Mouse (Mus musculus) right cerebral cortex, adult 2 months (tissue): ENCODE measurements at regions not wholly inside any gene's neighbourhood (a gene's known extent, or its start where the extent isn't known, plus 50 kb on each side); places are given as distances from the start of the nearest gene placed in this dataset.

ENCODE experiments used
- DNase-seq, 2 experiments: peaks; one replicate each; pipeline ENCODE4 v3.0.0; 2021 to 2022; ENCODE audit warnings: low spot score in 2 of 2

DNA sequence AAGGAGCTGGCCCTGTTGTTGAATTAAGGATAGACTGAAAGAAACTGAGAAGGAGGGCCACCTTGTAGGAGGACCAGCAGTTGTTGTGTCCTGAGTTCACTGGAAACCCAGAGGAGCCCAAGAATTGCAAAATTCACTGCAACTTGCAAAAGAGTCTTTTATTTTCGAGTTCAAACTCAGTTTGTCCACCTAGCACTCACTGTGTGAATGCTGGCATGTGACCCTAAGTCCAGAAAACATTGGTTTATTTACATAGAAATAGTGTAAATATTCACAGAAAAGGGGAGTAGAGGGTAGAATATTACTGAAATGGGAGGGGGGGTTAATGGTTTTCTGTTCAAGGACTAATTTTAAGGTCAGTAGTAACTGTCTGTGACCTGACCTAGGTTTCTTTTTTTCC is 394.7 kb downstream of the 4933405O20Rik start:
- no peak for DNase-seq

- DNase-seq, result peak in 1 of 2 experiments; percentile 1
Observed at GRCm38 (mm10) chr7:51041899-51042667, 443.1 kb downstream of the 4933405O20Rik start.

DNA sequence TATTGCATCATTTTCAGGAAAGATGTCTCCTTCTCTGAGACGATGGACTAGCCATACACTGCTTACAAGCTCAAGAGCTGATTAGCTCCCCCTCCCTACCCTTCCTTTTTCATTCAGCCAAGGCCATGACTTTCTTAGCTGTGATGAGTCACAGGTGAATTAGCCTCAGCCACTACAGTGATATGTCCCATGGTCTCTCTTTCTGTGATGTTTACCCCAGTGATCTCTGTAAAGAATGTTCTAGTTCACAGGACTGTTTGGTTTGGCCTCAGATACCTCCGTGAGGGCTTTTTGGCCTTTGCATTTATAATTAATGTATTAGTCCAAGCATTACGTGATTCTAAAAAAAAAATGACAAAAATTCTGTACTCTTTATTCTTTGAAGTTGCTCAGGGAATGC is 452.5 kb downstream of the 4933405O20Rik start:
- no peak for DNase-seq

GRCm38 (mm10) chr7:51068376-51068775 is 442.5 kb upstream of the Ano5 start:
- DNase-seq, result no peak

DNA sequence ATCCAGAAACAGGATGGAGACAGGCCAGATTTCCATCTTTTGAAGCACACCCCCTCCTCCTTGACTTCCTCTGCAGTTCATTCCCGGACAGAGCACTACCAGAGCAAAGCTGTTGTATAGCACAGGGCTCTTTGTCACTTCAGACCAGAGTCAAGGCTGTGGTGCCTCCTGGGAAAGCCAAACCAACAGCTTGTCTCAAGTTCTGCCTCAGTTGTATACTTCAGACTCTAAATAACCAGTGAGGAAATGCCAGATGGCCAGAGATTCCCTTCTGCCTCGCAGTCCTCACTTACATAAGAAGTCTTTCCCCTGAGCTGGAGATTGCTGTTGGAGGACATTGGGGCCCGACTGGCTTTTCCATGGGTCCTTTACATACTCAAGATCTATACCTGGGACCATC is 417.1 kb upstream of the Ano5 start:
- peak in 1 of 2 experiments; percentile 2 for DNase-seq

DNA sequence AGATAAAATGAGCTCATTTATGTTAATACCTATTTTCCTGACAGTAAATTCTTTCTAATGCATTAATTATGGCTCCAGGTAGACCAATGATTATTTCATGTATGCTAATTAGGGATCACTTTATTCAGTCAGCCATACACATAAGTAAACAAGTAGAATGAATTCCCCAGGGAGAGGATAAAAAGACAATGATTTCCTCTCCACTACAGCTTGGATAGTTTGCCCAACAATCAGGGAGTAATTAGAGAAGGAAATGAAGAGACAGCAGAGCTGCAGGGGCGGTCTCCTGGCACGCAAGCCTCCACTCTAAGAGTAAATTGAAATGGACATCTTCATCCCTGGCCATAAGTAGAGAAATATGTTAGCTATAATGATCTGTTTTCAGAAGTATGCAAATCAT is 409.7 kb upstream of the Ano5 start:
- DNase-seq, result no peak

DNA sequence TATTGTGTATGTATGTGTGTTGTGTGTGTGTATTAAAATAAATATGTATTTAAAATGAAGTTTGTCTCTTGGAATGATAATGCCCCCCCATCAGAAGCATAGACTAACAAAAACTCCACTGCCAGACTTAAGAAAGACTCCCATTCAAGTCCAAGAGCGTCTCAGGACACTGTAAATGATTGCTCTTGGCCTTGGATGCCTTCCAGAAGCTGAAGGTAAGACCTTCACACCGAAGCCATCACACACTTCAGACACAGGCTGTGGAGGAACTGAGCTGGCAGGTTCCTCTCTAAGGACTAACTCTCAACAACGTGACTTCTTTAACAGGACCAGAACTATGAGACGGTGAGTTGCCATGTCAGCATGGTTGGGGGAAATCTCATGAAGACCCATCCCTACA is 370.0 kb upstream of the Ano5 start:
- no peak for DNase-seq

DNA sequence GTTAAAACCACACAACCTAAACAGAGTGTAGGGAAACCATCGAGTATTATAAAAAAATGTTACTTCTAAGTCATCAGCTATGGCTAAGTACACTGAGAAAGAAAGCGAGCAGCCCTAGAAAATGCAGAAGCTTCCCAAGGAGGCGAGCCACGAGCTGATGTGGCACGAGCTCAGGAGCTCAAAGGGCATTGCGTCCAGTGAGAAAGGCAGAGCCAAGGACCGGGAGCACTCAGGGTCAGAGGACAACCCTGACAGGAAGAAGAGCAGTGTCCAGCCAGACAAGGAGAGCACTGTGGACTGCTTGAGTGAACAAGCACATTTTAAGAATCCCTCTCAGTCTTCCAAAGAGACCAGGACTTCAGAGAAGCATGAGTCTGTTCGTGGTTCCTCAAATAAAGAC is 335.6 kb upstream of the Ano5 start:
- DNase-seq, result no peak

GRCm38 (mm10) chr7:51215487-51216232 is 295.2 kb upstream of the Ano5 start:
- DNase-seq, result no peak

- DNase-seq, result no peak
Observed at GRCm38 (mm10) chr7:51216233-51216605, 294.6 kb upstream of the Ano5 start.

GRCm38 (mm10) chr7:51221351-51221750 is 289.5 kb upstream of the Ano5 start:
- no peak for DNase-seq

- no peak for DNase-seq
Observed at GRCm38 (mm10) chr7:51221806-51222205, 289.0 kb upstream of the Ano5 start.

- DNase-seq, result peak; percentile 19 to 44
Observed at GRCm38 (mm10) chr7:51227136-51227535, 283.7 kb upstream of the Ano5 start.

- no peak for DNase-seq
Observed at GRCm38 (mm10) chr7:51234616-51235015, 276.2 kb upstream of the Ano5 start.

DNA sequence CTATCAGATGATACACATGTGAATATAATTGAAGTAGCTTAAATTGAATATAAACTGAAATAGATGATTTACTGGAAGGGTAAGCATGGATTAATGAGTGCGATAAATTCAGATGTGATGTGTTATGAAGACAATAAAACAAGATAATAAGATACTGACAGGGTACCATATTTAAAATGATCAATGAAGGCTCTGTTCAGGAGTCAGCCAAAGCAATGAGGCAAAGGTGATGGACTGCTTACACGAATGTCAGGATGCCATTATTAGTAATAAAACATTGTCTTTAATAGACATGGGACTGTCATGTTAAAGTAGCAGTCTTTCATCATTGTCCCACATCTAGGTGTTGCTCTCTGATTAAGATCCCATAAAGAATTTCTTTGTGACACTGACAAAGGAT is 263.1 kb upstream of the Ano5 start:
- DNase-seq, result no peak

- no peak for DNase-seq
Observed at GRCm38 (mm10) chr7:51254461-51254860, 256.4 kb upstream of the Ano5 start.

DNA sequence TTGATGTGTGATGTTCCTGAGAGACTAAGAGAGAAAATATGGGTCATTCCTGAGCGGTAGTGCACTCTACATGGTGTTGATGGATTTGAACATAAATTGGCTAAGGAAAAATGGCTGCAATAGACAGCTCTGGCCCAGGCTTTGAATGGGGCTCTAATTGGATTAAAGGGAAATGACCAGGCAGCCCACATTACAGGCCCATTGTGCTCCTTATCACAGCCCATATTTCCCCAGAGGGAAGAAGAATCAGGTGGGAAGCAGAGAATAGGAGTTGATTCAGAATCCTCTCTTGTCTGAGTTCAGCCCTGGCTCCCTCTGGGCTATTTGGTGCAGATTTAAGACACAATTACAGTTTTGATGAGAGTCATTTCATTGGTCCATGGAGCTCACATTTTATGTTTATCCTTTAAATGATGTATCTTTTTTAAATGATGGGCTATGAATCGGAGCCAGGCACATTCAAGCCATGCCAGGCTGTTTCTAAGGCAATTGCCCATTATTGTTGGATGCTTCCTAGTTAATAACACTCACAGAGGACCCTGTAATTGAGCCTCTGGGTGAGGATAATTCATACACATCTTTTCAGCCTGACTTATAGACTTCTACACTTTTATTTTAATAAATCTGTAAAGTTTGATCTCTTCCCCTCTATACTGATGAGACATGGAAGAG is 251.5 kb upstream of the Ano5 start:
- no peak for DNase-seq

GRCm38 (mm10) chr7:51264166-51264565 is 246.7 kb upstream of the Ano5 start:
- no peak for DNase-seq

DNA sequence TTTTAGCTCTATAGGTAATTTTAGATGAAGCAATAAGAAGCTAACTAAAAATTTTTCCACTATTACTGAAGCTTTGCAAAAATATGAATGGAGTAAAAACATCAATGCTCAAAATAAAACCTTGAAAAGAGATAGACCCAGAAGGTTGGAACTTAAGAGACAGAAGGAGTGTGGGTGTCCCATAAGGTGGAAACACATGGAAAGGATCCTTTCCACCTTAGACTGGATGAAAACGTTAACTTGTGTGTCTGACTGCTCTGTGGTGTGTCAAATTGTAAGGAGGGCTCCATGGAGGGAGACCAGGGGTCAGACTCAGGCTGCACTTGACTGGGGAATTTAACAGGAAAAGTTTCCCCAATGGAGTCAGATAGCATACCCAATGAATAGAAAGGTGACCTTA is 244.9 kb upstream of the Ano5 start:
- peak; percentile 41 to 60 for DNase-seq

GRCm38 (mm10) chr7:51266879-51267278 is 243.9 kb upstream of the Ano5 start:
- DNase-seq, result no peak

DNA sequence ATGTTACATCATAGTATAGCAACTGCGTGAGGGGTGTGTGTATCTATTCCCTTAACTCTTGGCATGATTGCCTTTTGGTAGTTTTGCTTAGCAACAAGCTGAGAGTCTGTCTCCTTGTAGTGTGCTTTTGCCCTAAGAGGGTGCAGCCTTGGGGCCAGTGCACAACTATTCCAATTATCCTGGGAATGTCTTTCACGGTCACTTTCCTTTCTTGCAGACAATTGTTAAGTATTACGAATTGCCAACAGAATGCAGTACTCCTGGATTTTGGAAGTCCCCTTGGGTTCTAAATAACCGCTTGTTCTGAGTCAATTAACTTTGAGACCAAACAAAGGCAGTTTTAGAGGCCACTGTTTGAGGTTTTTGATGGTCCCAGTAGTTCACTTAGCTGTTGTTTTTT is 242.1 kb upstream of the Ano5 start:
- no peak for DNase-seq

- DNase-seq, result peak; percentile 40 to 41
Observed at GRCm38 (mm10) chr7:51270531-51271090, 240.2 kb upstream of the Ano5 start.
